Mouse (Mus musculus): ENCODE results near the gene Gm10160. TPM values are rescaled to one million over a fixed set of nuclear protein-coding genes. Genes with fewer than 3 reads are reported as not detected.
"Not testable (repeated sequence)": the region's sequence is repeated elsewhere in the genome, so short reads cannot be mapped to it uniquely, and the experiment has no call there.

Gene Gm10160
- polyA plus RNA-seq, 1 experiment from 2014 or later: not detected

GRCm38 (mm10) chr7:81842998-81843397 is 12.6 kb downstream of the Gm10160 start:
- WGBS: 85% methylated on average over 1 of the region's 1 CpGs

GRCm38 (mm10) chr7:81842141-81842540 is 13.5 kb downstream of the Gm10160 start:
- no peak overlapping the region for H3K4me3 ChIP-seq (replicated peaks)
- no peak for ATAC-seq (ENCODE audit: low FRiP score)
- H3K4me2 ChIP-seq: no peak overlapping the region
- no peak overlapping the region for H3K27ac ChIP-seq (replicated peaks)
- no peaks in the 10 kb centered on the region for H3K36me3 ChIP-seq
- WGBS: 95% methylated on average over 7 of the region's 7 CpGs
- H3K9ac ChIP-seq (replicated peaks): no peak overlapping the region
- H3K4me1 ChIP-seq: no peaks in the 10 kb centered on the region
- H3K9me3 ChIP-seq (replicated peaks): no peaks in the 10 kb centered on the region
- H3K27me3 ChIP-seq (replicated peaks): no peaks in the 10 kb centered on the region

More at GRCm38 (mm10) chr7:81842998-81843397, 12.6 kb downstream of the Gm10160 start:
- no peak overlapping the region for H3K4me2 ChIP-seq
- no peaks in the 10 kb centered on the region for H3K36me3 ChIP-seq
- no peaks in the 10 kb centered on the region for H3K9me3 ChIP-seq (replicated peaks)
- no peak for ATAC-seq (ENCODE audit: low FRiP score)
- no peak overlapping the region for H3K9ac ChIP-seq (replicated peaks)
- H3K4me3 ChIP-seq (replicated peaks): no peak overlapping the region
- no peaks in the 10 kb centered on the region for H3K4me1 ChIP-seq
- no peaks in the 10 kb centered on the region for H3K27me3 ChIP-seq (replicated peaks)
- no peak overlapping the region for H3K27ac ChIP-seq (replicated peaks)

GRCm38 (mm10) chr7:81841439-81841838 is 14.2 kb downstream of the Gm10160 start:
- Histone ChIP-seq H3K27me3 (replicated peaks) (no peaks in the 10 kb centered on the region), H3K9ac (replicated peaks) (no peak overlapping the region), H3K4me2 (no peak overlapping the region), H3K36me3 (no peaks in the 10 kb centered on the region), H3K27ac (replicated peaks) (no peak overlapping the region), H3K9me3 (replicated peaks) (no peaks in the 10 kb centered on the region), H3K4me3 (replicated peaks) (no peak overlapping the region), H3K4me1 (no peaks in the 10 kb centered on the region)
- WGBS: 93% methylated on average over 6 of the region's 6 CpGs
- ATAC-seq (ENCODE audit: low FRiP score): no peak

GRCm38 (mm10) chr7:81840661-81841181 is 14.9 kb downstream of the Gm10160 start:
- no peaks in the 10 kb centered on the region for H3K27me3 ChIP-seq (replicated peaks)
- H3K9ac ChIP-seq (replicated peaks): no peak overlapping the region
- ATAC-seq (ENCODE audit: low FRiP score): no peak
- no peaks in the 10 kb centered on the region for H3K4me1 ChIP-seq
- H3K4me2 ChIP-seq: no peak overlapping the region
- H3K9me3 ChIP-seq (replicated peaks): no peaks in the 10 kb centered on the region
- no peaks in the 10 kb centered on the region for H3K36me3 ChIP-seq
- H3K27ac ChIP-seq (replicated peaks): peak overlapping the region; percentile 48; the same call in 1 of the 2 replicates
- H3K4me3 ChIP-seq (replicated peaks): no peak overlapping the region
- WGBS: 54% methylated on average over 7 of the region's 7 CpGs

- Histone ChIP-seq H3K27ac (replicated peaks) (no peak overlapping the region), H3K4me3 (replicated peaks) (no peak overlapping the region), H3K4me2 (no peak overlapping the region), H3K9ac (replicated peaks) (no peak overlapping the region), H3K9me3 (replicated peaks) (no peaks in the 10 kb centered on the region), H3K36me3 (no peaks in the 10 kb centered on the region), H3K27me3 (replicated peaks) (no peaks in the 10 kb centered on the region), H3K4me1 (no peaks in the 10 kb centered on the region)
- ATAC-seq (ENCODE audit: low FRiP score): no peak
- 68% methylated on average over 6 of the region's 6 CpGs for WGBS
These were observed 15.8 kb downstream of the Gm10160 start for GRCm38 (mm10) chr7:81839746-81840145.

- not testable (repeated sequence) for H3K4me3 ChIP-seq (replicated peaks); H3K9me3 ChIP-seq (replicated peaks); H3K27ac ChIP-seq (replicated peaks); H3K4me1 ChIP-seq; H3K9ac ChIP-seq (replicated peaks); H3K4me2 ChIP-seq; H3K36me3 ChIP-seq; ATAC-seq (ENCODE audit: low FRiP score); H3K27me3 ChIP-seq (replicated peaks)
- 88% methylated on average over 5 of the region's 5 CpGs for WGBS
These were observed 17.8 kb downstream of the Gm10160 start for GRCm38 (mm10) chr7:81837771-81838170.

- Histone ChIP-seq H3K9me3 (replicated peaks) (no peaks in the 10 kb centered on the region), H3K4me1 (no peaks in the 10 kb centered on the region), H3K27ac (replicated peaks) (no peak overlapping the region), H3K4me2 (no peak overlapping the region), H3K27me3 (replicated peaks) (no peaks in the 10 kb centered on the region), H3K4me3 (replicated peaks) (no peak overlapping the region), H3K9ac (replicated peaks) (no peak overlapping the region), H3K36me3 (no peaks in the 10 kb centered on the region)
- WGBS: 93% methylated on average over 5 of the region's 5 CpGs
- ATAC-seq (ENCODE audit: low FRiP score): no peak
These were observed 20.2 kb downstream of the Gm10160 start for GRCm38 (mm10) chr7:81835430-81835829.

- no peak for ATAC-seq (ENCODE audit: low FRiP score)
- H3K4me3 ChIP-seq (replicated peaks): no peak overlapping the region
- H3K4me2 ChIP-seq: no peak overlapping the region
- H3K27me3 ChIP-seq (replicated peaks): no peaks in the 10 kb centered on the region
- no peaks in the 10 kb centered on the region for H3K36me3 ChIP-seq
- H3K27ac ChIP-seq (replicated peaks): no peak overlapping the region
- no peaks in the 10 kb centered on the region for H3K4me1 ChIP-seq
- H3K9ac ChIP-seq (replicated peaks): no peak overlapping the region
- H3K9me3 ChIP-seq (replicated peaks): no peaks in the 10 kb centered on the region
These were observed 20.7 kb downstream of the Gm10160 start for GRCm38 (mm10) chr7:81834847-81835246.

- H3K27me3 ChIP-seq (replicated peaks): no peaks in the 10 kb centered on the region
- WGBS: under 1% methylated on average over 40 of the region's 58 CpGs
- peak within 1 kb of the TSS; percentile 98 for H3K27ac ChIP-seq (replicated peaks)
- peak within 1 kb of the TSS; percentile 92 for H3K9ac ChIP-seq (replicated peaks)
- peak within 1 kb of the TSS; percentile 63 for H3K4me2 ChIP-seq
- peaks cover 31% of the 10 kb centered on the region for H3K4me1 ChIP-seq
- peak within 1 kb of the TSS; percentile 87 for H3K4me3 ChIP-seq (replicated peaks)
- no peaks in the 10 kb centered on the region for H3K36me3 ChIP-seq
- no peaks in the 10 kb centered on the region for H3K9me3 ChIP-seq (replicated peaks)
- peak; percentile 91 for ATAC-seq (ENCODE audit: low FRiP score)
These were observed 26.2 kb downstream of the Gm10160 start, which contains the start of gene Btbd1 for GRCm38 (mm10) chr7:81829379-81829894. Gene Btbd1 (minus strand): TSS chr7:81829431.

- H3K9me3 ChIP-seq (replicated peaks): no peaks in the 10 kb centered on the region
- peak overlapping the region; percentile 92 for H3K9ac ChIP-seq (replicated peaks)
- peak overlapping the region; percentile 98 for H3K27ac ChIP-seq (replicated peaks)
- peak overlapping the region; percentile 63 for H3K4me2 ChIP-seq
- H3K4me3 ChIP-seq (replicated peaks): peak overlapping the region; percentile 87
- H3K27me3 ChIP-seq (replicated peaks): no peaks in the 10 kb centered on the region
- under 1% methylated on average over 62 of the region's 91 CpGs for WGBS
- H3K36me3 ChIP-seq: no peaks in the 10 kb centered on the region
- peak; percentile 75 for ATAC-seq (ENCODE audit: low FRiP score)
- peaks cover 34% of the 10 kb centered on the region for H3K4me1 ChIP-seq
These were observed 26.8 kb downstream of the Gm10160 start for GRCm38 (mm10) chr7:81828681-81829378.

- peak overlapping the region; percentile 98 for H3K27ac ChIP-seq (replicated peaks)
- no peaks in the 10 kb centered on the region for H3K9me3 ChIP-seq (replicated peaks)
- 20% methylated on average over 17 of the region's 17 CpGs for WGBS
- H3K9ac ChIP-seq (replicated peaks): peak overlapping the region; percentile 92
- no peak for ATAC-seq (ENCODE audit: low FRiP score)
- H3K4me1 ChIP-seq: peaks cover 34% of the 10 kb centered on the region
- no peaks in the 10 kb centered on the region for H3K36me3 ChIP-seq
- H3K4me2 ChIP-seq: peak overlapping the region; percentile 63
- no peaks in the 10 kb centered on the region for H3K27me3 ChIP-seq (replicated peaks)
- H3K4me3 ChIP-seq (replicated peaks): peak overlapping the region; percentile 87
These were observed 27.6 kb downstream of the Gm10160 start for GRCm38 (mm10) chr7:81827806-81828667.

Measured in neural tube, embryonic 15.5 days (tissue).